Mouse (Mus musculus) C2C12 (cell line): ENCODE measurements at regions not wholly inside any gene's neighbourhood (a gene's known extent, or its start where the extent isn't known, plus 50 kb on each side); places are given as distances from the start of the nearest gene placed in this dataset.

Source experiments
- CEBPB ChIP-seq: IDR thresholded peaks from one replicate; pipeline ENCODE4 v1.6.1; 2011; ENCODE audit warnings: low read depth, mild to moderate bottlenecking, control low read depth, moderate library complexity
- CTCF ChIP-seq: IDR thresholded peaks from one replicate; pipeline ENCODE4 v1.5.1; 2011; ENCODE audit not compliant: control insufficient read depth, insufficient read depth, insufficient read length
- MAX ChIP-seq: IDR thresholded peaks from one replicate; pipeline ENCODE4 v1.6.1; 2011; ENCODE audit warnings: mild to moderate bottlenecking, control low read depth
- MYOG ChIP-seq: IDR thresholded peaks from one replicate; pipeline ENCODE4 v1.6.1; 2011; ENCODE audit not compliant: control insufficient read depth, insufficient read length; ENCODE audit errors: extremely low read depth
- USF1 ChIP-seq: IDR thresholded peaks from one replicate; pipeline ENCODE4 v1.6.1; 2011; ENCODE audit warnings: low read depth, mild to moderate bottlenecking, control low read depth, moderate library complexity

GRCm38 (mm10) chr15:64621876-64622275 lies 195.6 kb upstream of the Gm21798 start:
- TF ChIP-seq CTCF, result no peak
- no peak for TF ChIP-seq USF1
- TF ChIP-seq MAX, result no peak
- TF ChIP-seq MYOG, result no peak
- TF ChIP-seq CEBPB, result no peak
